Mouse (Mus musculus) lung, postnatal 0 days (tissue): ENCODE measurements at regions not wholly inside any gene's neighbourhood (a gene's known extent, or its start where the extent isn't known, plus 50 kb on each side); places are given as distances from the start of the nearest gene placed in this dataset.

Experiments
- CTCF ChIP-seq: IDR thresholded peaks from 2 replicates; pipeline ENCODE4 v1.5.1; 2016; ENCODE audit warnings: antibody characterized with exemption, mild to moderate bottlenecking
- EP300 ChIP-seq: IDR thresholded peaks from 2 replicates; pipeline ENCODE4 v1.6.1; 2016; ENCODE audit warnings: antibody characterized with exemption, mild to moderate bottlenecking, control low read depth

DNA sequence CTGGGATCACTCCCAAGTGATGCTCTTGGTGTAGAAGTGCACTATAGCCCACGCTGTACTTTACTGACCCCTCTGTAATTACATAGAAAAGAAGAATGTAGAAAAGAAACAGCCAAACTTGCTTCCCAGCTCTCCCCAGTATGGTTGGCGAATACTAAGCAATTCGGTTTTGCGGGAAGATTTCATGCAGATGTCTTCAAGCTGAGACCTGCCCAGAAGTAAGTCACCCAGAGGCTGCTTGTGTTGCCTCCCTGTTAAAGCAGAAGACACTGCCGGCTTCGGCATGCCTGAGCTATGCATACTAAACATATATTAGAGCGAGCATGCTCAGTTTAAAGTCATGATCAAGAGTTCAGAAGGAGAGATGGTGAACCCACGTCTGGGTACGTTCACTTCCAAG, 124.0 kb upstream of the Xylt1 start:
- TF ChIP-seq CTCF (no peak), EP300 (no peak)
